Mouse (Mus musculus): Measurements from ENCODE around the gene Tmem38b.
"Not testable (repeated sequence)": the region's sequence is repeated elsewhere in the genome, so short reads cannot be mapped to it uniquely, and the experiment has no call there.

- TF ChIP-seq CTCF (conservative IDR thresholded peaks at IDR 0.05; ENCODE audit: low read length); POU5F1 (IDR thresholded peaks at IDR 0.05; ENCODE audit: borderline replicate concordance, low read length): not testable (repeated sequence)
Measured at GRCm38 (mm10) chr4:53806428-53806827, 19.4 kb upstream of the Tmem38b start.

Measured in E14TG2a.4 (cell line).